Mouse (Mus musculus) G1E (cell line): Measurements from ENCODE around the gene Tulp4.

ENCODE experiments used
- CTCF ChIP-seq: IDR thresholded peaks from 2 replicates; pipeline ENCODE4 v1.5.1; 2012; ENCODE audit warnings: low read depth, low read length, inconsistent platforms, mixed read lengths
- GATA1 ChIP-seq: IDR thresholded peaks from 2 replicates; pipeline ENCODE4 v1.6.1; 2012; ENCODE audit warnings: borderline replicate concordance, low read length, inconsistent platforms, mixed read lengths
- POLR2AphosphoS5 ChIP-seq: IDR thresholded peaks from 2 replicates; pipeline ENCODE4 v1.6.1; 2012; ENCODE audit warnings: low read depth, low read length, inconsistent platforms; ENCODE audit not compliant: insufficient replicate concordance

DNA sequence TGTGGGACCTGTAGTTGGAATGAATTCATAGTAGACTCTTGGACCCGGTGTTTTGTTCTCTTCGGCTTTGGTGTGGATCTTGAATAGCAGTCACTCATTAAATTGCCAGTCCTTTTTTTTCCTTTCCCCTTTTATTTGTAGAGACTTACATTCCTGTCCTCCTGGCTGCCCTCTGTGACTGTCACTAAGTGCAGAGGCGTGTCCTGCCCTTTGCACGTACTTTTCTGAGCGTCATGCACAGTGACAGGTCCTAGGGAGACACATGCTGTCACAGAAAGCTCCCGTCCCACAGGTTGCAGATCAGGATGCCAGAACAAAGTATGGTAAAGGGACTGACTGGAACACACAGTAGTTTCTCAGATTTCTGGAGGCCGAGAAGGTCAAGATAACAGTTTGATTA, 91.3 kb downstream of the Tulp4 start:
- TF ChIP-seq POLR2AphosphoS5 (no peak), CTCF (no peak), GATA1 (no peak)
